Mouse (Mus musculus) megakaryocyte-erythroid progenitor cell, adult 5-6 weeks (primary cell): ENCODE data around the gene 2010111I01Rik. TPM values are rescaled to one million over a fixed set of nuclear protein-coding genes. Genes with fewer than 3 reads are reported as not detected.
"Not testable (repeated sequence)": the region's sequence is repeated elsewhere in the genome, so short reads cannot be mapped to it uniquely, and the experiment has no call there.

Experiments
- ATAC-seq: replicated peaks from 2 replicates; pipeline ENCODE4 v1.8.0; 2016; ENCODE audit warnings: mild to moderate bottlenecking, inconsistent platforms; ENCODE audit not compliant: severe bottlenecking, poor library complexity, low FRiP score, low TSS enrichment
- total RNA-seq, 2 experiments: library from RNA; stranded (forward) in 1 of 2; stranded (reverse) in 1 of 2; fragments of 200-1000, 215-1000 nt in 1 of 2; fragments of >200 nt in 1 of 2; fragmentation: Nextera tagmentation in 1 of 2; gene quantifications; 2 replicates each; pipeline ENCODE4 v1.2.3; 2014 to 2017

Gene 2010111I01Rik
- total RNA-seq, 2 experiments from 2014 or later = 32.7 to 50.7 TPM

DNA sequence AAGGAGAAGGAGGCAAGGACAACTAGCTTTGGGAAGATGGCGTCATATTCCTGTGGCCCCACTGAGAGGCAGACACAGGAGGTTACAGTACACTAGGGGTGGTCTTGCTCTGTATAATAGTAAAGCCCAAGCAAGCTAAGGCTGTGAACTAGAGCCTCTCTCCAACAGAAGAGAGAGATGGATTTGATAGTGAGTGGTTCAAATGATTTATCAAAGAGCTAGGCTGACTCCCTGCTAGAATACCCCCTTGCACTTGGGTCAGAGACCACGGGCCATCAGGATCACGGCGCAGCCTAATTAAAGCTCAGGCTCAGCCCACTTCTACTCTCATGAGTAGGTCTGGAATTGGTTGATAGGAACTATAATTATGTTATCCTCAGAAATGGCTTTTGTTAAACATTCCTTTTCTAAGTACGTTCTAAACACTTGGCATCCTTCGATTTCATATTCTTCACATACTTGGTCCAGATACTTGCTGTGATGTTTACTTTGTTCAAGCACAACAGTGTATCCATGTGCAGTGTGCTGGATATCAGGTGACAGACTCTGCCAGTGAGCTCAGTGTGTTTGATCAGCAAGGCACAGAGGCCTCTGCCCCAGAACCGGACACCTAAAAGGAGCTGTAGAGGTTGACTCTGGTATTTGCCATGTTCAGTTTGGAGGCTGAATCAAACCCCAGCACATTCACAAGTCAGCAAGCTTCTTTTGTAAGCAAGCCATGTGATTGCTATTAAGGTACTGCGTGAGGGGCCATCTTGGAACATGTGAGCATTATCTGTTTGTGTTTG, 261.3 kb downstream of the 2010111I01Rik start:
- no peak for ATAC-seq

DNA sequence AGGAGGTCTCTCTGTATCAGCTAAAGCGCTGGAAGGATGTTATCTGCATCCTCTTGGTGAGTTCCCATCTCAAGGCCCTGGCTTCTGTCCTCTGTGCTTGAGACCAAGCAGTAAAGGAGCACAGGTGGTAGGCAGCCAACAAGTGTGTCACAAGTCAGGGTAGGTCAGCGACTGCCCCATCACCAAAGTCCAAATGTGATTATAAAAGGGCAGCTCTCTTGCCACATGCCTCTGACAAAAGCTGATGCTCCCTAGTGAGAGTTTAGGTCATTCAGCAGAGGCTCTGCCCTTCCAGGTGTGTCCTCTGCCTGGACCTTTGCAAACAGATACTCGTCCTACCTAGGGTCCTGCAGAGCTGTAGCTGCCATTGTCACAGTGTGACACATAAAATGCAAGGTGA, 263.1 kb downstream of the 2010111I01Rik start:
- no peak for ATAC-seq

GRCm38 (mm10) chr13:63230955-63231701, 266.4 kb downstream of the 2010111I01Rik start:
- no peak for ATAC-seq

DNA sequence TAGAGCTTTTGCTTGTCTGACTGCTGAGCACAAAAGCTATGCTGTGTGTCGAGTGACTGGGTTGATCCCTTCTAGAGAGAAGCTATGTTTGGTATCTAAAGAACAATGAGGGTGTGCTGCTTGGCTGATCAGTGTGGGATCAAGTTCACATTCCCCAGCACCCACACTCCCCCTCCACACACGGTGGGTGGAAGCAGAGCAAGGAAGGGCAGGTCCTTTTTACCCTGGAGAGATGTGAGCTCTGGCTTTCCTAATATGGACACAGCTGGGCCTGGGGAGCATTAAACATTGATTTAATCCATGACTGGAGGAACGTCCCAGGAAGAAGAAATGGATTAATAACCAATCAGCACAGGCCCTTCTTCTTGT, 267.0 kb downstream of the 2010111I01Rik start:
- no peak for ATAC-seq

DNA sequence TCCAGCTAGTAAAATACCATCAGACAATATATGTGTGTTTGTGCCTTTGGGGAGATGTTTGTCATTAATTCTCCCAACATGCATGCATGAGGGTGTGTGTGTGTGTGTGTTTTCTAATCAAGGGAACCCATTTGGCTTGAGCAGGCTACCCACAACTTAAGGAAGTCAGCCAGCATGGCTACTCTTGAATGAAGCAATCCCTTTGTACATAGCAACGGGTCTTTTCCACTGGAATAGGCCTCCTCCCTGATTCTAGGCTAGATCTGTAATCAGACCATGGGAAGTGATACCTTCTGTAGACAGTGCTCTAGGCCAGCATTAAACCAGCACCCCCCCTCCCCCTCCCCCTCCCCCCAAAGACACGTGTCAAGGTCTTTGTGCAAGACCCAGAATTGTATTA, 267.9 kb downstream of the 2010111I01Rik start:
- no peak for ATAC-seq

GRCm38 (mm10) chr13:63234520-63234919, 269.8 kb downstream of the 2010111I01Rik start:
- ATAC-seq = not testable (repeated sequence)

- ATAC-seq = no peak
Measured at GRCm38 (mm10) chr13:63235551-63235950, 270.9 kb downstream of the 2010111I01Rik start.

GRCm38 (mm10) chr13:63236159-63236893, 271.6 kb downstream of the 2010111I01Rik start:
- no peak for ATAC-seq

- no peak for ATAC-seq
Measured at GRCm38 (mm10) chr13:63238045-63238444, 273.4 kb downstream of the 2010111I01Rik start.

DNA sequence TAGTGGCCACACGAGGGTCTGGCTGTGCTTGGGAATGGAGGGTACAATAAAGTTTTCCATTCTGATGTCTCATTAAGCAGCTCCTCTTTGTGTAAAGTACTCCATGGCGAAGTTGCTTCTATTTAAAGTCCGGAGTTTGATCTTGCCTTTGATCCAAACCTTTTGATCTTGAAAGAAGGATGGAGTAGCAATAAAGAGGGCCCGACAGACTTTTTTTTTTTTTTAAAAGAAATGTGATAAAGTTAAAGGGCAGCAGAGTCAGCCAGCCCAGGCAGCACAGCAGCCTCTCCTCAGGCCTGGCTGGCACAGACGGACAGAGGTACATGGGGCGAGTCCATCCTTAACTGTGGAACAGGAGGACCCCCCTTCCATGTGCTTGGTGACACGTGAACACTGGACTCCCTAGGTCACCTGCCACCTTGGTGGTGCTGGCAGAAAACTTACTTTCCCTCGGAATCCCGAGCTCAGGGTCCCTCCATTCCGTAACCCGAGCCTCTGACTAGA, 274.7 kb downstream of the 2010111I01Rik start:
- no peak for ATAC-seq

DNA sequence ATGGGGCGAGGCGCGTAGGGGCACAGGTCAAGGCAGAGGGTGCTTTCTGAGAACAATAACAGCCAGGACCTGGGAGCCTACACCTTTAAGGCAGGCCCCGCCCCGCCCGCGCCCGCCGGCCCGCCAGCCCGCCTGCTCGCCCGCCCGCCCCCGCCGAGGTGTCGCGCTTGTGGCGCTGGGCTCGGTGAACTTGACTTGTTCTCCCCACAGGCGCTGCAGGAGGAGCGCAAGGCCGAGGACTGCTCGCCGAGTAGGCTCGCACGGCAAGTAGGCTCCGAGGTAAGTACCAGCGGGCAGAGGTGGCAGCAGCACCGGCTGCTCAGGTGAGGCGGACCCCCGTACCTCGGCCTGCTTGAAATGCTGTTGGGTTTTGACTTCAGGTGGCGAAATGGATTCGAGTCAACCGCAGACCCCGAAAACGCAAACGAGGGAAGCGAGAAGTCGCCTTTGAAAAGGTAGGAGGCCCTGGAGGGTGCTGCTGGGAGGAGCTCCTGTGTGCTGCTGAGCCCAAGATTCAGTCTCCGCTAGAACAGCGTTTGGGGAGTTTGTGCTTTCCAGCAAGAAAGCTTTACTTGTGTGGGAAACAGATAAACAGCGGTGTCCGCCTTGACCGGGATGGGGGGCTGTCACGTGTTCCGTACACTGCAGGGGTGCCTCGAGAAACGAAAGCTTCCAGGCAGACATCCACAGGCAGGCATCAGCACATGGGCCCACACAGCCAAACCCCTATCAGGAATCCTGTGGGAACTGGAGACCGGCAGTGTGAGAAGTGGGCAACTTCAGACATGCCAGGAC, 275.4 kb downstream of the 2010111I01Rik start:
- ATAC-seq = peak; percentile 79

DNA sequence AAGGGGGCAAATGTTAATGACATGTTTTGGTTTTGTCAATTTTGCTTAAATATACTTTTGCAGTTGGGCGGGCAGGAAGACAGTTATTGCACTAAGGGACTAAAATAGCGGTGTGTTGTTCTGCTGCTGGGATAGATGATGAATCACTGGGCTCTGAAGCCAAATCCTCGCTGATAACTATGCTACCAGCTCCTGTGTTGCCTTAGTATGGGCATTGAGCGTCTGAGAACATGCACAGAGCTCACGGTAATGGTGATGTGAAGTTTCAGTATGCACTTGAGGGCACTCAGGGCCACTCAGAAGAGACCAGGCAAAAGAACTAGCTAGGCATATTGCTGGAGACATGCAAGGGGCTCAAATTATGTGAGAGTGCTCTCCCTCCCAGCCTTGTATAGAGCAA, 276.1 kb downstream of the 2010111I01Rik start:
- ATAC-seq = peak; percentile 32

GRCm38 (mm10) chr13:63241665-63242064, 277.0 kb downstream of the 2010111I01Rik start:
- ATAC-seq = no peak

DNA sequence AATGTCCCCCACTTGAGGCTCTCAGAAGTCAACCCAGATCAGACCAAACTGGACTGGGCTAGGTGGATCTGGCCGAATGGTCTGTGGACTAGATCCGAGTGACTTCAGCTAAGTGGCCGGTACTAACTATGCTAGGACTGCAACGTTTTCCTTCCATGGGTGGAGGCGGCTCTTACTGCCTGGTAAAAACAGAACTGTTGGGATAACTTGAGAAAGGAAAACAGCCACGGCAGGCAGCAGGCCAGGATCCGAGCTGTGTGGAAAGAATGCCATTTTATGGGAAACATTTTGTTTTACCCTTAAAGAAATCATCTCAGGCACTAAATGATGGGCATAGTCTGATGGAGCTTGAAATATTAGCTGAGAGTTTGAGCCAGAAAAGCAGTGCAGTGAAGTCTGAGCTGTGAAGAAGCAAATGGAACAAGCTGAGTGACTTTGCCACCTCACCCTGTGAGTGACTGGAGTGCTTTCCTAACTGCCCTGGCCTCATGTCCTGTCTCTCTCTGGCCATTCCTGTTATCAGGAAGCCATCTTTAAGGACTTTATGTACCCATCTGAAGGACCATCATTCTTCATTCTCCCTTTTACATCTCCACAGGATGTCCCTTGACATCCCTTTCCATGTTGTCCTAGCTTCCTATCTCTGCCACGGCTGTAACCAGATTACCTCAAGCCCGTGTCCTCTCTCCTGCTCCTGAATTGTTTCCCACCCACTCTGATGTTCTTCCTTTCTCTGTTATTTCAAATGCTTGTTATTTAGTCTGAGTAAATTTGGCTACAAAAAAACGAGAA, 277.9 kb downstream of the 2010111I01Rik start:
- ATAC-seq = no peak

DNA sequence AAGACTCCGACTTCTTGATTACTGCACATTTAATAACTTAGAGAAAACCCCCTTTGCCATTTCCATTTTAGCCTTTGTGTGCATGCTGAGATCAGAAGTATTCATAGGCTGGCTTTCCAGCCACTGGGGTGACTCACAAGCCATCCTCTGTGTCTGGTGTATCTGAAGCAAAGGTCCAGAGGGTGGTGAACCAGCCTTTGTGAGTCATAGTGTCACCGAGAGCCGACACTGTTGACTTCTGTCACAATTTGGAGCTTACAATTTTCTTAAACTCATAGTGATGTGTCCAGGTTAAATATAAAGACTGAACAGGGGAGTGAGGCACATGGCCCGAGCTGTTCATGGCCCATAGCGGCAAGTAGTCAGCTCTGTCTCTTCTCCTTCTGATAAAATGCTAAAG, 278.9 kb downstream of the 2010111I01Rik start:
- no peak for ATAC-seq

GRCm38 (mm10) chr13:63244425-63244824, 279.7 kb downstream of the 2010111I01Rik start:
- no peak for ATAC-seq

DNA sequence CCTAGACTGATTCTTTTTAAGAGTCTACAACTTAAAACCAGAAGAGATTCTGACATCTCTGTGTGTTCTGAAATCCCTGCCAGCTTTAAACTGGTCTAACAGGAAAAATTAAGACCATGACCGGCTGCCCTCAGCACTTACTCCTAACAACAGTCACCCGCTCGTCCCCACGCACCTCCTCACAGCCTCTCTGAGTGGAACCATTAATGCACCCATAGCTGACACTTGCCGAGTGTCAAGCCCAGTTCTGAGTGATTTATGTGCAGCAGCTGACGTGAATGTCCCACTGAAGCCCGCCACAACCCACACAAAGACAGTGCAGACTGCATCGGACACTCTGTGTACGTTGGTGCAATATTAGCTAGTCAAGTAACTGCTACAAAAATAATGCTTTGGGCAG, 280.5 kb downstream of the 2010111I01Rik start:
- ATAC-seq = no peak

- ATAC-seq = no peak
Measured at GRCm38 (mm10) chr13:63245812-63246211, 281.1 kb downstream of the 2010111I01Rik start.
